In genomic region chr19:45795406-45795944, GRCm38 (mm10) we compare ENCODE assay signal across 8 mouse cellular contexts. TPM values are rescaled to one million over a fixed set of nuclear protein-coding genes. Genes with fewer than 3 reads are reported as not detected.
DNase-seq lines count a peak whose midpoint lies in the region; ATAC-seq lines count a peak whose summit lies in the region.

No protein-coding gene starts in this region.

- no peaks in the 10 kb centered on the region for H3K27me3 ChIP-seq in kidney, embryonic 14.5 days (ENCODE audit: control insufficient read depth, insufficient read depth, low read length)
- H3K27me3 ChIP-seq in embryonic facial prominence, embryonic 12.5 days = 0 out of 2 replicates have a peak, but pooled peaks cover 3% of the 10 kb centered on the region
- no peaks in the 10 kb centered on the region for H3K27me3 ChIP-seq in intestine, embryonic 14.5 days (replicated peaks; ENCODE audit: control insufficient read depth, insufficient read depth, low read length)

- 32% methylated on average over 15 of the region's 15 CpGs for WGBS in kidney, embryonic 14.5 days
- WGBS in embryonic facial prominence, embryonic 12.5 days = 24% methylated on average over 15 of the region's 15 CpGs
- 21% methylated on average over 15 of the region's 15 CpGs for WGBS in intestine, embryonic 14.5 days

- H3K9me3 ChIP-seq in kidney, embryonic 14.5 days (ENCODE audit: control insufficient read depth, low read length) = no peaks in the 10 kb centered on the region
- H3K9me3 ChIP-seq in embryonic facial prominence, embryonic 12.5 days = no peaks in the 10 kb centered on the region
- no peaks in the 10 kb centered on the region for H3K9me3 ChIP-seq in intestine, embryonic 14.5 days (ENCODE audit: control insufficient read depth, low read length)

- H3K4me1 ChIP-seq in kidney, embryonic 14.5 days (ENCODE audit: control insufficient read depth, insufficient read depth, low read length) = peaks cover 7% of the 10 kb centered on the region; the same call in 1 of the 2 replicates
- H3K4me1 ChIP-seq in embryonic facial prominence, embryonic 12.5 days = peaks cover 11% of the 10 kb centered on the region; the same call in 1 of the 2 replicates
- H3K4me1 ChIP-seq in intestine, embryonic 14.5 days (replicated peaks; ENCODE audit: control insufficient read depth, insufficient read depth, low read length) = no peaks in the 10 kb centered on the region; the same call in 1 of the 2 replicates

- no peaks in the 10 kb centered on the region for H3K36me3 ChIP-seq in kidney, embryonic 14.5 days (ENCODE audit: control insufficient read depth, insufficient read depth, low read length)
- no peaks in the 10 kb centered on the region for H3K36me3 ChIP-seq in embryonic facial prominence, embryonic 12.5 days
- no peaks in the 10 kb centered on the region for H3K36me3 ChIP-seq in intestine, embryonic 14.5 days (ENCODE audit: control insufficient read depth, insufficient read depth, low read length)

- H3K27ac ChIP-seq in kidney, embryonic 14.5 days (ENCODE audit: low read depth, low read length) = no peak overlapping the region
- no peak overlapping the region for H3K27ac ChIP-seq in embryonic facial prominence, embryonic 12.5 days
- no peak overlapping the region for H3K27ac ChIP-seq in intestine, embryonic 14.5 days (ENCODE audit: low read depth)

- H3K4me2 ChIP-seq in kidney, embryonic 14.5 days (replicated peaks; ENCODE audit: low read depth, low read length) = peak overlapping the region; percentile 37
- H3K4me2 ChIP-seq in embryonic facial prominence, embryonic 12.5 days (replicated peaks) = peak overlapping the region; percentile 48
- H3K4me2 ChIP-seq in intestine, embryonic 14.5 days (ENCODE audit: low read length) = peak overlapping the region; percentile 45

- DNase-seq in kidney, adult 18-20 months = no peak
- DNase-seq in intestine, embryonic 14.5 days (ENCODE audit: low spot score) = no peak
- peak; percentile 72 for DNase-seq in lung, postnatal 36 days
- DNase-seq in cerebellum, adult 9-10 months = no peak
- DNase-seq in thymus, postnatal 0 days (ENCODE audit: low spot score) = no peak
- DNase-seq in kidney, adult 11 months = no peak

- no peak overlapping the region for H3K9ac ChIP-seq in kidney, embryonic 14.5 days (ENCODE audit: low read depth, low read length)
- no peak overlapping the region for H3K9ac ChIP-seq in embryonic facial prominence, embryonic 12.5 days
- no peak overlapping the region for H3K9ac ChIP-seq in intestine, embryonic 14.5 days (ENCODE audit: low read length)

- peak overlapping the region; percentile 19; the same call in 1 of the 2 replicates for H3K4me3 ChIP-seq in kidney, embryonic 14.5 days (ENCODE audit: low read length)
- no peak overlapping the region for H3K4me3 ChIP-seq in embryonic facial prominence, embryonic 12.5 days
- H3K4me3 ChIP-seq in intestine, embryonic 14.5 days (ENCODE audit: low read depth, low read length) = no peak overlapping the region

- peak; percentile 37 for ATAC-seq in kidney, embryonic 14.5 days (ENCODE audit: low FRiP score, low TSS enrichment)
- no peak for ATAC-seq in embryonic facial prominence, embryonic 12.5 days (ENCODE audit: insufficient number of reproducible peaks, insufficient read depth, low FRiP score, low TSS enrichment)
- ATAC-seq in intestine, embryonic 14.5 days (replicated peaks; ENCODE audit: low FRiP score, low TSS enrichment, low read depth) = no peak

RNA-seq across cellular contexts. Expression of gene Mgea5, which starts 11.8 kb away (rescaled TPM):
- 46.3 and 67.8 TPM in 2 replicates for polyA plus RNA-seq in kidney, embryonic 14.5 days (2014; fragmentation: Nextera tagmentation; extraction: Ambion mirVana)
- 85.8 and 91.9 TPM in 2 replicates for polyA plus RNA-seq in embryonic facial prominence, embryonic 12.5 days (2016; fragmentation: Nextera tagmentation; extraction: Ambion mirVana)
- polyA plus RNA-seq in intestine, embryonic 14.5 days (2014; fragmentation: Nextera tagmentation; extraction: Ambion mirVana) = 55.0 and 58.9 TPM in 2 replicates
- 61.0 and 90.5 TPM in 2 replicates for polyA plus RNA-seq in thymus, postnatal 0 days (2015; fragmentation: Nextera tagmentation; extraction: Ambion mirVana)

RNA-seq across cellular contexts. Expression of gene Kcnip2, which starts 20.4 kb away (rescaled TPM):
- 1.4 and 2.0 TPM in 2 replicates for polyA plus RNA-seq in kidney, embryonic 14.5 days (2014; fragmentation: Nextera tagmentation; extraction: Ambion mirVana)
- 1.1 and 1.4 TPM in 2 replicates for polyA plus RNA-seq in embryonic facial prominence, embryonic 12.5 days (2016; fragmentation: Nextera tagmentation; extraction: Ambion mirVana)
- 1.3 and 1.6 TPM in 2 replicates for polyA plus RNA-seq in intestine, embryonic 14.5 days (2014; fragmentation: Nextera tagmentation; extraction: Ambion mirVana)
- 1.3 TPM in 2 replicates for polyA plus RNA-seq in thymus, postnatal 0 days (2015; fragmentation: Nextera tagmentation; extraction: Ambion mirVana)

RNA-seq across cellular contexts. Expression of gene Npm3, which starts 46.1 kb away (rescaled TPM):
- 21.4 and 111 TPM in 2 replicates for polyA plus RNA-seq in kidney, embryonic 14.5 days (2014; fragmentation: Nextera tagmentation; extraction: Ambion mirVana)
- polyA plus RNA-seq in embryonic facial prominence, embryonic 12.5 days (2016; fragmentation: Nextera tagmentation; extraction: Ambion mirVana) = 13.2 and 15.0 TPM in 2 replicates
- 16.3 and 16.7 TPM in 2 replicates for polyA plus RNA-seq in intestine, embryonic 14.5 days (2014; fragmentation: Nextera tagmentation; extraction: Ambion mirVana)
- 27.4 and 34.1 TPM in 2 replicates for polyA plus RNA-seq in thymus, postnatal 0 days (2015; fragmentation: Nextera tagmentation; extraction: Ambion mirVana)

RNA-seq across cellular contexts. Expression of gene Fgf8, which starts 52.8 kb away (rescaled TPM):
- polyA plus RNA-seq in kidney, embryonic 14.5 days (2014; fragmentation: Nextera tagmentation; extraction: Ambion mirVana) = 25.1 and 29.3 TPM in 2 replicates
- polyA plus RNA-seq in embryonic facial prominence, embryonic 12.5 days (2016; fragmentation: Nextera tagmentation; extraction: Ambion mirVana) = 3.5 and 6.1 TPM in 2 replicates
- not detected in 2 replicates for polyA plus RNA-seq in intestine, embryonic 14.5 days (2014; fragmentation: Nextera tagmentation; extraction: Ambion mirVana)
- 0.17 and 0.19 TPM in 2 replicates for polyA plus RNA-seq in thymus, postnatal 0 days (2015; fragmentation: Nextera tagmentation; extraction: Ambion mirVana)
